Mouse (Mus musculus) adipocyte (in vitro differentiated cells): ENCODE results near the gene Ms4a3.

Experiments
- DNase-seq: peaks from one replicate; pipeline ENCODE4 v3.0.0-alpha.2; 2016; ENCODE audit warnings: low spot score

Ms4a3 gene

DNA sequence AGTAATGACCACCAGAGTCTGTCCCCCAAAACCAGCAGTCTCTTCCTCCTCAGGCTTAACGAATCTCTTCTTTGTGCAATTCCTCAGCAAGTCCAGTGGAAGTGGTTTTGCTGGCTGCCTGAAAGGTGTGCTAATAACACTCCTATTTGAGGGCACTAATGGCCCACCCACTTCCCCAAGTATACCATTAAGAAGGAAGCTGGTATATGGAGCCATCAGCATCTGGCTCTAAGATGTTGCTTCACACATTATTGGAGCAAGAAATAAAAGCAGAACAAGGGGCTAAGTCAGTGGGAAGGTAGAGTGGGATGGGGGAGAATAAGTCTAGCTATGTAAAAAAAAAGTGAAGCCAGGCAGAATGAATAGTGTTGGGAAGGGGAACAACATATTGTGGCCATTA lies at the start of gene Ms4a3:
Gene Ms4a3, minus strand, starts transcription at position 120 of the 400 bp plus-strand sequence.
- DNase-seq = no peak

DNA sequence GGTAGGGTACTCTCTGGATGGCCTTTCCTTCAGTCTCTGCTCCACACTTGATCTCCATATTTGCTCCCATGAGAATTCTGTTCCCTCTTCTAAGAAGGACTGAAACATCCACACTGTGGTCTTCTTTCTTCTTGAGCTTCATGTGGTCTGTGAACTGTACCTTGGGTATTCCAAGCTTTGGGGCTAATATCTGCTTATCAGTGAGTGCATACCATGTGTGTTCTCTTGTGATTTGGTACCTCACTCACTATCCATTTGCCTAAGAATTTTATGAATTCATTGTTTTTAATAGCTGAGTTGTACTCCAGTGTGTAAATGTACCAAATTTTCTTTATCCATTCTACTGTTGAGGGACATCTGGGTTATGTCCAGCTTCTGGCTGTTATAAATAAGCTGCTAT lies 20.9 kb upstream of the Ms4a3 start:
- no peak for DNase-seq

DNA sequence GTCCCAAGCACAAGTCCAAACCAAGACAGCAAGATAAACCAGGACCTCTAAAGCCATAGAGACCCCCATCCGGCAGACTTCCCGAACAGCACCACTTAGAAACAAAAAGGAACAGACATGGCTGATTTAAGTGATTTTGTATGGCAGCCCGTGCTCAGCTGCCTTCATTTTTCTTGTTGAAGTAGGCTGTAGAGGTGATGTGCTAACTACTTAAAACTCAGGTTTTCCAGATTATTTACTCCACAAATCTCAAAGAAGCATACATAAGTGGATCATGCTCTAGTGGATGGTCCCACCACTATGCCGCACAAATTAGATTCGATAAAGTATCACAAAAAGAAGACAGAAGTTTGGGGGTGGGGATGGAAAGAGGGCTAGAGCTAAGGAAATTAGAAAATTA lies 19.8 kb upstream of the Ms4a3 start, which contains the start of gene Oosp2:
Gene Oosp2, minus strand, starts transcription at position 101 of the 400 bp plus-strand sequence.
- no peak for DNase-seq

DNA sequence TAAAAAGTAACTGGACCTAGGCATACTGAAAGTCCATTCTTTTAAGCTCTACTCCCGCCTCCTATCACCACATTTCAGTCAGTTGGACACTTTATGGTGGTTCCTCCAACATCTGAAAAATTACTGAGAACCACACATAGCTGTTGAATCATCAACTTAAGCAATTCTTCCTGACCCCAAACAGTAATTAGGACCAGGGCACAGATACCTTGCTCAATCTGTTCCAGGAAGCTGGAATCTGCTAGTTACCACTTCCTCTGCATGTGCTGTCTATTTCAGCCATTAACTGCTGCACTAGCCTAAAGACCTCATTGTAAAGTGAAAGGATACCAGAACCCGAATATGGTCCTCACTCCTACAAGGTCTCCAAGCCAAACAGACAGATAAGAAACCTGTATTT lies 18.5 kb upstream of the Ms4a3 start:
- no peak for DNase-seq

DNA sequence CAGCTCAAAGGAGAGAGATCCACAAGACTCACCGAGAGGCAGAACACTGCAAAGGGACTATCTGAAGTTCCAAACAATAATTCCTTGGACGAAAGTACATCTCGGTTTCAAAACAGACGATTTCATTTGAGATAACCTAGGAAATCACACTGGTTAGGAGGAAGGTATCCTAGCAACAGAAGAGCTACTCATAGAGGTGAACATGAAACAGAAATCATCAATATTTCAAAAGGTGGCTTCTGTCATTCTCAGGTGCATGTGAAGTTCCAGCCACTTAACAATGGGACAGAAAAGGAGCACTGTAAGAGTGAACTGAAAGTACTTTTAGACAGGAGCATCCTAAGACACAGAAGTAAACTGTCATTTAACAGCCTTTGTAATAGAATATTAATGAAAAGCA lies 8.9 kb upstream of the Ms4a3 start:
- no peak for DNase-seq

DNA sequence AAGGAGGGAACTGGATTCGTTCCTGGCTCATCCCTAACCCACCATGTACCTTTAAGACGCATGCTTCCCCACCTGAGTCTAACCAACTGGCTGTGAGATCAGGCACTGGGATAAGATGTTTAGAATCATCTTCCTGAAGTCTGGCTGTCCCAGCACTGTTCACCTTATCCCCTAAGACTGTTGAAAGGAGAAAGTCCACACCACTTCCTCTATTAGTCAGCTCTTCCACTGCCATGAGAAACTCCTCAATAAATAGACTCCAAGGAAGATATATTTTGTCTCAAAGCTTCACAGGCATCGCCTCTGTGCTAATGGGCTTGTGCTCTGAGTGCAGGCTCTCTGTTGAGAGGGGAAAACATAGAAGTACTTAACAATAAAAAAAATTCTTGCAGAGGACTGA lies 5.5 kb upstream of the Ms4a3 start:
- no peak for DNase-seq

DNA sequence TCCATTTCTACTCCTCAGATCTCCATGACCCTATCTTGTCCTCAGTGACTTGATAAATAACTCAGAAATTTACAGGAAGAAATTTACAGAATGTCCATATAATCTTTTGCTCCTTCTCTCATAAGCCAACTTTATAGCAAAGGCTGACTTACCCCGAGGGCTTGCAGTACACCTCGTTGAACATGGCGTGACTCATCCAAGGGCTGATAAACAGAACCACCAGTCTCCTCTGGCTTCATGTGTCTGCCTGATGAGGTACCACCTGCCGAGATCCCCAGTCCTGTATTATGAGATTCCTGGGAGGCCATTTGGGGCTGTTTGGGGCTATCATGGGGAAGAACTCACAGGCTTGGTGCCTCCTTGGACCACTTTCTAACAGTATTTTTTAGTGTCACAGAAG lies 1.6 kb downstream of the Ms4a3 start:
- no peak for DNase-seq

- DNase-seq = no peak
Observed at GRCm38 (mm10) chr19:11635572-11635971, 5.1 kb downstream of the Ms4a3 start.

DNA sequence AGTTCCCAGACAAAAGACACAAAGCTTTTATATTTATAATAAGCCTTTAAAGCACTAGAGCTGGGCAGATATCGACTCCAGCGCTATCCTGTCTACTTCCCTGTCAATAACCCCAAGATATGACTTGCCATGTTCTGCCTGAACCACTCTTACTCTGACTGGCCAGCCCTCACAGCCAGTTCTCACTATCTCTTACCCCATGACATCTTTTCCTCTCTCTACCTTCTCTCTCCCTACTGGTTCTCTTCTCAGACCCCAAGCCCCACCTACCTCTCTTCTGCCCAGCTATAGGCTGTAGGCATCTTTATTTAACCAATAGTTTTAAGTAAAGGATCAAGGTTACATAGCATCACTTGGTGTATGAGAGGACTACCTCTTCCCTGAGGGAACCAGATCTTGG lies 6.3 kb downstream of the Ms4a3 start:
- DNase-seq = no peak

DNA sequence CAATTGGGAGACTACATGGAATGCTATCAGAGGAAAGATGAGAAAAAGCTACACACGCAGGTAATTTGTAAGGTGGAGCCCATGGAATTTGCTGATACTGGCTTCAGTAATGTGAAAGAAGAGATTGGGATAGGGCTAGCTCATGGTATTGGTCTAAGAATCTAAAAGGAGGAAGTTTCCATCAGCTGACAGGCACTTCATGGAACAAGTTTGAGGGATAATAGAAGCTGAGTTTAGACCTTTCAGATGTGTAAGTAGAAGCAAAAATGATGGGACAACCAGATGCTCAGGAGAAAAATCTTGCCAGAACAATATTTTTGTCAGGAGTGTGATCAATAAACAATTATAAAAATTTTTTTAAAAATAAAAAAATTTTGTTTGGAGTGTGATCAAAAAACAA lies 6.9 kb downstream of the Ms4a3 start:
- DNase-seq = no peak

- DNase-seq = no peak
Observed at GRCm38 (mm10) chr19:11625231-11625630, 15.4 kb downstream of the Ms4a3 start.

DNA sequence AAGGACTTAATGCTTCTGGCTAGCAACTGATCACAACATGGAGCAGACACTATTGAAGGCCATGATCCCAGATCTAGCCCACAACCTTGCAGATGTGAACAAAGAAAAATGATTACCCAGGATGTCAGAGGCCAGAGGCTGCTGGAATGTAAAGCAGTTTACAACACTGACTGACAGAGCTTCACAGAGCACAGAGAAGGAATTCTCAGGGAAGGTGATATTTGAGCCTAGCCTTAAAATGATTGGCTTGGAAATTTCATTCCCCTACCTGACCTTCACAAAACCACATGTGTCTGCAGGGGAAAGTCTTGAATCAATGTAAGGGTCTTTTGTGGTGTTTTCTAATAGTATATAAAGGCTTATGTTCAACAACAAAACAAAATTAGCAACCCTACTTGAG lies 15.9 kb downstream of the Ms4a3 start:
- no peak for DNase-seq

DNA sequence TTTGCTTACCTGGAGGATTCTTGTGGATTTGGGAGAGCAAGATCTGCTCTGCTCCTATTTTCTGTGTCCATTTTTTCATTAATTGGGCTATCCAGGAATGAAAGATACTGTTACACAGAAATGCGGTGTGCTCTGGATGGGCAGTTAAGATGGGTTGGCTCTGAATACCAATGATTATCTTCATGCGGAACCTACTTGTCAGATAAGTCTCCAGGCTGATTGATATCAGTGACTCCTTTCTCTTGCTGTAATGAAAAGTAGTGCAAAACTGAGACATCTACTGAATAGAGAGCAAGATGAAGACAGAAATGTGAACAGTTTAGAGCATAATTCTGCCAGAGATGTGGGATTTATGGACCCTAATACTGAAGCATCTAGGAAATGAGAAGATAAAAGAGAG lies 17.1 kb downstream of the Ms4a3 start, which contains the start of gene Ms4a2:
Gene Ms4a2, minus strand, starts transcription at position 169 of the 400 bp plus-strand sequence.
- DNase-seq = no peak

- DNase-seq = no peak
Observed at GRCm38 (mm10) chr19:11617983-11618382, 22.7 kb downstream of the Ms4a3 start.

GRCm38 (mm10) chr19:11614805-11615204 lies 25.8 kb downstream of the Ms4a3 start:
- no peak for DNase-seq

GRCm38 (mm10) chr19:11613776-11614443 lies 26.7 kb downstream of the Ms4a3 start:
- DNase-seq = no peak

- DNase-seq = no peak
Observed at GRCm38 (mm10) chr19:11613084-11613483, 27.6 kb downstream of the Ms4a3 start.

GRCm38 (mm10) chr19:11612293-11612692 lies 28.4 kb downstream of the Ms4a3 start:
- no peak for DNase-seq

GRCm38 (mm10) chr19:11611541-11611945 lies 29.1 kb downstream of the Ms4a3 start:
- DNase-seq = peak; percentile 26

GRCm38 (mm10) chr19:11608172-11608571 lies 32.5 kb downstream of the Ms4a3 start:
- DNase-seq = peak; percentile 39

GRCm38 (mm10) chr19:11604603-11605002 lies 36.0 kb downstream of the Ms4a3 start, which contains the start of gene Ms4a6d:
Gene Ms4a6d, minus strand, starts transcription at chr19:11604849.
- no peak for DNase-seq

- DNase-seq = no peak
Observed at GRCm38 (mm10) chr19:11602026-11602425, 38.6 kb downstream of the Ms4a3 start.

DNA sequence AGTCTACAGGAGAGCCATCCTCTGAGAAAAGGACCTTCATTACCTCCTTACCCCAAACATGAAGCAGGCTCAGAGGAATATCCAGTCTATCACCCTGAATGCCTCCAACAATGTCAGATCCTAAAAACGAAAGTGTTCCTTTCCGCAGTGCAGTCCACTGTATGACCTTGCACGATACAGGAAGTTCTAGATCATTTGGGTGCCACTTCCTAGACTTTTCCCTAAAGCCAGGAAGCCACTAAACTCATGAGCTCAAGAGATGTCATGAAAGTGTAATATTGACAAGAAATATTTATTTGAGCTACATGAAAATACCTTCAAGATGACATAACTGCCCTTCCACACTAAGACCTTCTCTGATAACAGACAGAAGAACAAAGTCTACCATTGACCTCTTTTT lies 39.3 kb downstream of the Ms4a3 start:
- DNase-seq = no peak

DNA sequence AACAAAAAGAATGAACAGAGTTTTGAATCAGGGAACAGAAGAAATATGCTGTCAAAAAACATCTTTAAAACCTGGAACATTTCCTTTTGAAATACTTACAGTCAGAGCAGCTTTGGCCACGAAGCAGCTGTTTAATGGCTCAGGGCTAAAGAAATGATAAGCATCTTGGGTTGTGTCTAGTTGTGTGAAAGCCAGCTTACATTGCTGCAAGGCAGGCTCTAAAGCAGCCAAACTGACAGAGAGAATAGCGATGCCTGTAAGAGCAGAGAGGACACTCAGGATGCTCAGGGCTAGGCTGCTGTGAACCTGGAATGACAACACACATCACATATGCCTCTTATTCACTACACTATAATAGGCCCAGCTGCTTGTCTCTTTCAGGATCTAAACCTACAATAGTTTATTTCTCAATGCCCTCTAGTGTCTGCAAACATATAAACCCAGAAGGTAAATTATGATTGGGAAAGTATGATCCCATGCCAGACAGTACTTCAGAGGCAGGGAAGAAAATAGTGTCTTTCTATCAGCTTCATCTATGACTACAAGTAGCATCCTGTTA lies 50.7 kb downstream of the Ms4a3 start:
- no peak for DNase-seq
